Mouse (Mus musculus): ENCODE data around the gene Krtap12-1. TPM values are rescaled to one million over a fixed set of nuclear protein-coding genes. Genes with fewer than 3 reads are reported as not detected.
"Not testable (repeated sequence)": the region's sequence is repeated elsewhere in the genome, so short reads cannot be mapped to it uniquely, and the experiment has no call there.

Gene Krtap12-1
- polyA plus RNA-seq, 1 experiment from 2014 or later = not detected

- WGBS = 70% methylated on average over 3 of the region's 3 CpGs
Measured at GRCm38 (mm10) chr10:77752312-77752711, 31.9 kb downstream of the Krtap12-1 start.

GRCm38 (mm10) chr10:77753448-77753847 lies 33.0 kb downstream of the Krtap12-1 start:
- Histone ChIP-seq H3K4me3 (no peak overlapping the region), H3K27me3 (replicated peaks) (no peaks in the 10 kb centered on the region), H3K36me3 (no peaks in the 10 kb centered on the region), H3K27ac (no peak overlapping the region), H3K4me2 (replicated peaks) (no peak overlapping the region), H3K9me3 (no peaks in the 10 kb centered on the region), H3K4me1 (peaks cover 7% of the 10 kb centered on the region; the same call in 1 of the 2 replicates), H3K9ac (no peak overlapping the region)
- no peak for ATAC-seq (ENCODE audit: low FRiP score, low read depth)

More at GRCm38 (mm10) chr10:77752312-77752711, 31.9 kb downstream of the Krtap12-1 start:
- not testable (repeated sequence) for H3K27me3 ChIP-seq (replicated peaks); H3K9me3 ChIP-seq; H3K4me1 ChIP-seq; H3K36me3 ChIP-seq; H3K4me3 ChIP-seq; H3K9ac ChIP-seq; ATAC-seq (ENCODE audit: low FRiP score, low read depth); H3K4me2 ChIP-seq (replicated peaks); H3K27ac ChIP-seq

- not testable (repeated sequence) for ATAC-seq (ENCODE audit: low FRiP score, low read depth); H3K27ac ChIP-seq; H3K9ac ChIP-seq; H3K4me2 ChIP-seq (replicated peaks); H3K36me3 ChIP-seq; H3K4me3 ChIP-seq; H3K9me3 ChIP-seq; H3K27me3 ChIP-seq (replicated peaks); H3K4me1 ChIP-seq
- 40% methylated on average over 1 of the region's 1 CpGs for WGBS
Measured at GRCm38 (mm10) chr10:77759582-77759981, 39.2 kb downstream of the Krtap12-1 start, which contains the start of gene Gm3233. Gene Gm3233, minus strand, starts transcription at chr10:77759682.

- no peak for ATAC-seq (ENCODE audit: low FRiP score, low read depth)
- 90% methylated on average over 1 of the region's 1 CpGs for WGBS
- H3K9me3 ChIP-seq = no peaks in the 10 kb centered on the region
- H3K27me3 ChIP-seq (replicated peaks) = no peaks in the 10 kb centered on the region
- H3K4me3 ChIP-seq = no peak overlapping the region
- no peak overlapping the region for H3K4me2 ChIP-seq (replicated peaks)
- H3K27ac ChIP-seq = no peak overlapping the region
- H3K4me1 ChIP-seq = no peaks in the 10 kb centered on the region
- no peaks in the 10 kb centered on the region for H3K36me3 ChIP-seq
- no peak overlapping the region for H3K9ac ChIP-seq
Measured at GRCm38 (mm10) chr10:77769727-77770126, 49.3 kb downstream of the Krtap12-1 start.

Other genes with a start within 250 kb of the Krtap12-1 start
- 46.4 and 47.4 TPM in 2 replicates for gene Fam207a, start 204.8 kb upstream of the Krtap12-1 start, polyA plus RNA-seq (2016; fragmentation: Nextera tagmentation; extraction: Ambion mirVana)
- 1.3 and 1.4 TPM in 2 replicates for gene Itgb2, start 190.3 kb upstream of the Krtap12-1 start, polyA plus RNA-seq (2016; fragmentation: Nextera tagmentation; extraction: Ambion mirVana)
- gene Pttg1ip, start 138.9 kb upstream of the Krtap12-1 start, polyA plus RNA-seq (2016; fragmentation: Nextera tagmentation; extraction: Ambion mirVana) = 67.8 and 71.1 TPM in 2 replicates
- gene Sumo3, start 114.5 kb upstream of the Krtap12-1 start, polyA plus RNA-seq (2016; fragmentation: Nextera tagmentation; extraction: Ambion mirVana) = 288 and 299 TPM in 2 replicates
- 7.6 and 11.0 TPM in 2 replicates for gene Gm49325, start 114.4 kb upstream of the Krtap12-1 start, polyA plus RNA-seq (2016; fragmentation: Nextera tagmentation; extraction: Ambion mirVana)
- 90.9 and 93.7 TPM in 2 replicates for gene Ube2g2, start 98.3 kb upstream of the Krtap12-1 start, polyA plus RNA-seq (2016; fragmentation: Nextera tagmentation; extraction: Ambion mirVana)
- gene Tspear, start 34.0 kb upstream of the Krtap12-1 start, polyA plus RNA-seq (2016; fragmentation: Nextera tagmentation; extraction: Ambion mirVana) = 0.98 and 1.2 TPM in 2 replicates
- not detected in 2 replicates for gene Gm19402, start 29.8 kb upstream of the Krtap12-1 start, polyA plus RNA-seq (2016; fragmentation: Nextera tagmentation; extraction: Ambion mirVana)
- gene Gm9508, start 23.4 kb upstream of the Krtap12-1 start, polyA plus RNA-seq (2016; fragmentation: Nextera tagmentation; extraction: Ambion mirVana) = not detected in 2 replicates
- gene Gm10272, start 14.0 kb upstream of the Krtap12-1 start, polyA plus RNA-seq (2016; fragmentation: Nextera tagmentation; extraction: Ambion mirVana) = not detected in 2 replicates
- gene Gm10024, start 9.1 kb upstream of the Krtap12-1 start, polyA plus RNA-seq (2016; fragmentation: Nextera tagmentation; extraction: Ambion mirVana) = not detected in 2 replicates
- gene Gm10142, start 4.8 kb upstream of the Krtap12-1 start, polyA plus RNA-seq (2016; fragmentation: Nextera tagmentation; extraction: Ambion mirVana) = not detected in 2 replicates
- gene Gm10100, start 5.9 kb downstream of the Krtap12-1 start, polyA plus RNA-seq (2016; fragmentation: Nextera tagmentation; extraction: Ambion mirVana) = not detected in 2 replicates
- gene Gm18596, start 22.0 kb downstream of the Krtap12-1 start, polyA plus RNA-seq (2016; fragmentation: Nextera tagmentation; extraction: Ambion mirVana) = not detected in 2 replicates
- not detected in 2 replicates for gene Gm9736, start 30.8 kb downstream of the Krtap12-1 start, polyA plus RNA-seq (2016; fragmentation: Nextera tagmentation; extraction: Ambion mirVana)
- gene Gm3233, start 39.1 kb downstream of the Krtap12-1 start, polyA plus RNA-seq (2016; fragmentation: Nextera tagmentation; extraction: Ambion mirVana) = not detected in 2 replicates
- gene Gm3238, start 50.7 kb downstream of the Krtap12-1 start, polyA plus RNA-seq (2016; fragmentation: Nextera tagmentation; extraction: Ambion mirVana) = not detected in 2 replicates
- gene Gm7138, start 56.3 kb downstream of the Krtap12-1 start, polyA plus RNA-seq (2016; fragmentation: Nextera tagmentation; extraction: Ambion mirVana) = not detected in 2 replicates
- gene Gm3250, start 61.9 kb downstream of the Krtap12-1 start, polyA plus RNA-seq (2016; fragmentation: Nextera tagmentation; extraction: Ambion mirVana) = not detected in 2 replicates
- gene Gm7137, start 67.6 kb downstream of the Krtap12-1 start, polyA plus RNA-seq (2016; fragmentation: Nextera tagmentation; extraction: Ambion mirVana) = not detected in 2 replicates
- gene Gm9639, start 74.5 kb downstream of the Krtap12-1 start, polyA plus RNA-seq (2016; fragmentation: Nextera tagmentation; extraction: Ambion mirVana) = not detected in 2 replicates
- not detected in 2 replicates for gene Gm19668, start 78.5 kb downstream of the Krtap12-1 start, polyA plus RNA-seq (2016; fragmentation: Nextera tagmentation; extraction: Ambion mirVana)
- gene Gm9507, start 91.2 kb downstream of the Krtap12-1 start, polyA plus RNA-seq (2016; fragmentation: Nextera tagmentation; extraction: Ambion mirVana) = not detected in 2 replicates
- not detected in 2 replicates for gene Gm2696, start 94.1 kb downstream of the Krtap12-1 start, polyA plus RNA-seq (2016; fragmentation: Nextera tagmentation; extraction: Ambion mirVana)
- not detected in 2 replicates for gene Krtap10-4, start 106.5 kb downstream of the Krtap12-1 start, polyA plus RNA-seq (2016; fragmentation: Nextera tagmentation; extraction: Ambion mirVana)
- gene Krtap10-10, start 115.3 kb downstream of the Krtap12-1 start, polyA plus RNA-seq (2016; fragmentation: Nextera tagmentation; extraction: Ambion mirVana) = not detected in 2 replicates
- gene Gm36176, start 126.2 kb downstream of the Krtap12-1 start, polyA plus RNA-seq (2016; fragmentation: Nextera tagmentation; extraction: Ambion mirVana) = not detected in 2 replicates
- not detected in 2 replicates for gene Gm10318, start 132.3 kb downstream of the Krtap12-1 start, polyA plus RNA-seq (2016; fragmentation: Nextera tagmentation; extraction: Ambion mirVana)
- not detected in 2 replicates for gene Gm3285, start 141.4 kb downstream of the Krtap12-1 start, polyA plus RNA-seq (2016; fragmentation: Nextera tagmentation; extraction: Ambion mirVana)
- 8.0 and 8.4 TPM in 2 replicates for gene Lrrc3, start 181.9 kb downstream of the Krtap12-1 start, polyA plus RNA-seq (2016; fragmentation: Nextera tagmentation; extraction: Ambion mirVana)
- 2.2 and 3.0 TPM in 2 replicates for gene Trpm2, start 250.0 kb downstream of the Krtap12-1 start, polyA plus RNA-seq (2016; fragmentation: Nextera tagmentation; extraction: Ambion mirVana)

Measured in neural tube, embryonic 12.5 days (tissue).